8 mouse cellular contexts compared by ENCODE assay signal in the genomic region with DNA sequence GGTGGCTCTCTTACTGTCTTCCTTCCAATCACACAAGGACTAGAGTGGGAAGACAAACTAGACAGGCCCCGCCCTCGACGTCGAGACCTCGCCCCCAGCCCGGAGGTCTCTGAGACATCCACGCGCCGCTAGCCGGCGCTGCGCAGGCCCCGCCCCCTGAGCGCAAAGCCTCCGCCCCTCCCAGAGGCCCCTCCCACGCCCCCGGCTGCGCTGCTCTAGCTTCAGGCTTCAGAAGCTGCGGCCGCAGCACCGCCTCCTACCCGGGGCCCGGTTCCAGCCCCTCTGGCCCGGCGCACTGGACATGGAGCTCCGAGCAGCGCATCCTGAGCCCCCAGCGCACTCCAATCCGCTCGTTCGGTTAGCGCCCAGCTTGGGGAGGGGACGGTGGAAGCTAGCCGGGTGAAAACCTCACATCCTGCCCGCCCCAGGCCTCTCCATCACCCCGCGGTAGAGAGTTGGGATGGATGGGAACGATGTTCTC. TPM values are rescaled to one million over a fixed set of nuclear protein-coding genes. Genes with fewer than 3 reads are reported as not detected.
A peak's percentile ranks its signal among the peaks of the same experiment; 100 is the strongest.
DNase-seq lines count a peak whose midpoint lies in the region; ATAC-seq lines count a peak whose summit lies in the region.

A gene (plus strand): TSS at position 225 of the 481 bp plus-strand sequence.

- no peaks in the 10 kb centered on the region for H3K27me3 ChIP-seq in intestine, embryonic 15.5 days (replicated peaks)
- peaks cover 42% of the 10 kb centered on the region for H3K27me3 ChIP-seq in midbrain, embryonic 10.5 days (ENCODE audit: low read depth, poor library complexity, severe bottlenecking)

- ATAC-seq in intestine, embryonic 15.5 days = peak; percentile 92

- peak within 1 kb of the TSS; percentile 75 for H3K4me2 ChIP-seq in intestine, embryonic 15.5 days (replicated peaks)

- peak within 1 kb of the TSS; percentile 52 for H3K4me3 ChIP-seq in intestine, embryonic 15.5 days (replicated peaks)
- peak within 1 kb of the TSS; percentile 60 for H3K4me3 ChIP-seq in midbrain, embryonic 10.5 days

- DNase-seq in adrenal gland, adult 8-10 months = peak; percentile 83
- peak; percentile 93 for DNase-seq in embryo, embryonic 11.5 days (ENCODE audit: low read depth, low spot score)
- peak; percentile 86 to 91 for DNase-seq in gastrocnemius, postnatal 36 days
- peak; percentile 88 to 89 for DNase-seq in left cerebral cortex, postnatal 36 days (ENCODE audit: low spot score in 2 of 2)
- peak; percentile 95 for DNase-seq in midbrain, embryonic 10.5 days (ENCODE audit: low spot score)
- peak; percentile 88 for DNase-seq in right cerebral cortex, postnatal 4 days
- DNase-seq in yolk sac, embryonic 10.5 days (ENCODE audit: low spot score) = peak; percentile 92

- H3K4me1 ChIP-seq in intestine, embryonic 15.5 days (replicated peaks) = peaks cover 17% of the 10 kb centered on the region; the same call in 1 of the 2 replicates
- peaks cover 39% of the 10 kb centered on the region for H3K4me1 ChIP-seq in midbrain, embryonic 10.5 days

- peak within 1 kb of the TSS; percentile 72 for H3K27ac ChIP-seq in intestine, embryonic 15.5 days
- H3K27ac ChIP-seq in midbrain, embryonic 10.5 days (replicated peaks) = peak within 1 kb of the TSS; percentile 84

- under 1% methylated on average over 36 of the region's 38 CpGs for WGBS in intestine, embryonic 15.5 days
- WGBS in midbrain, embryonic 10.5 days = under 1% methylated on average over 38 of the region's 38 CpGs

- intact Hi-C loops in gastrocnemius, postnatal 36 days (cut with DNase I) = no loop called here
- intact Hi-C loops in left cerebral cortex, postnatal 36 days (cut with DNase I) = loop anchor here (2.0 to 5.0 kb wide), 2 partner anchors 16 to 105 kb away; no protein-coding TSS in a partner anchor

- peak within 1 kb of the TSS; percentile 59 for H3K9ac ChIP-seq in intestine, embryonic 15.5 days

- no peaks in the 10 kb centered on the region for H3K9me3 ChIP-seq in intestine, embryonic 15.5 days
- no peaks in the 10 kb centered on the region for H3K9me3 ChIP-seq in midbrain, embryonic 10.5 days (replicated peaks)

- no peaks in the 10 kb centered on the region for H3K36me3 ChIP-seq in intestine, embryonic 15.5 days
- H3K36me3 ChIP-seq in midbrain, embryonic 10.5 days = no peaks in the 10 kb centered on the region

RNA-seq across cellular contexts. Expression of the gene that starts here (rescaled TPM):
- total RNA-seq in adrenal gland, adult 8-10 months (2022) = 10 to 100 TPM in 3 of 4 experiments, 1 to 10 TPM in 1; 8.5 to 18.9 (median 13.8) TPM
- total RNA-seq in gastrocnemius, postnatal 36 days (2021) = 10 to 100 TPM; 14.1 to 21.7 TPM
- 16.4 and 18.8 TPM in 2 replicates for polyA plus RNA-seq in intestine, embryonic 15.5 days (2015; fragmentation: Nextera tagmentation; extraction: Ambion mirVana)
- 10 to 100 TPM; 36.7 to 39.1 TPM for total RNA-seq in left cerebral cortex, postnatal 36 days (2021)
- polyA plus RNA-seq in midbrain, embryonic 10.5 days (2016; fragmentation: Nextera tagmentation; extraction: Ambion mirVana) = 15.9 and 17.1 TPM in 2 replicates

Comparison
In these comparisons a context has a peak if more than half of its experiments do, and no peak if none do; other contexts are left out.
1. Peak in every context shown above with its lines: DNase-seq, ATAC-seq, H3K4me3 ChIP-seq and H3K27ac ChIP-seq.